Comparison of ENCODE assay signal across 22 mouse cellular contexts in genomic region chr11:70863204-70863603, GRCm38 (mm10). TPM values are rescaled to one million over a fixed set of nuclear protein-coding genes. Genes with fewer than 3 reads are reported as not detected.
"Had no signal": no experiment of that assay in that cellular context is flagged by ENCODE, and none has a peak within 500 bp of the region (broad histone marks: within the 10 kb centered on the region; RNA-seq: fewer than 3 reads in every experiment).

No protein-coding gene starts in this region.

RNA-seq across cellular contexts. Expression of gene Scimp, which starts 50.8 kb away (rescaled TPM):
- total RNA-seq: common myeloid progenitor, adult 5-6 weeks; forebrain, postnatal 0 days; gastrocnemius, adult 18-20 months; gastrocnemius, adult 2 months; gastrocnemius, adult 8-10 months; gastrocnemius, postnatal 10 days; gastrocnemius, postnatal 25 days; gastrocnemius, postnatal 36 days; gastrocnemius, postnatal 4 days; granulocyte monocyte progenitor cell, adult 5-6 weeks had no signal
- polyA plus RNA-seq: embryonic facial prominence, embryonic 10.5 days; embryonic facial prominence, embryonic 11.5 days; embryonic facial prominence, embryonic 12.5 days; embryonic facial prominence, embryonic 15.5 days; erythroblast, embryonic 14.5 days; forebrain, embryonic 10.5 days; forebrain, embryonic 11.5 days; forebrain, embryonic 12.5 days; forebrain, embryonic 13.5 days; forebrain, embryonic 14.5 days; forebrain, embryonic 15.5 days; forebrain, embryonic 16.5 days; forebrain, postnatal 0 days had no signal
